Mouse (Mus musculus): ENCODE results near the gene Il2ra. TPM values are rescaled to one million over a fixed set of nuclear protein-coding genes. Genes with fewer than 3 reads are reported as not detected.
A peak's percentile ranks its signal among the peaks of the same experiment; 100 is the strongest.
"Not testable (repeated sequence)": the region's sequence is repeated elsewhere in the genome, so short reads cannot be mapped to it uniquely, and the experiment has no call there.

Il2ra gene
- polyA plus RNA-seq, 1 experiment = 19.7 TPM

GRCm38 (mm10) chr2:11604911-11605310 lies 37.7 kb upstream of the Il2ra start:
- H3K27me3 ChIP-seq (ENCODE audit: control insufficient read depth, insufficient read depth, low read length) = no peaks in the 10 kb centered on the region
- H3K36me3 ChIP-seq (ENCODE audit: control insufficient read depth, insufficient read depth, low read length) = peaks cover 7% of the 10 kb centered on the region
- no peak for TF ChIP-seq CTCF (IDR thresholded peaks at IDR 0.05; ENCODE audit: borderline replicate concordance, control insufficient read depth, extremely low read depth, insufficient read depth, low read length, poor library complexity)
- H3K4me3 ChIP-seq (ENCODE audit: control insufficient read depth, insufficient read depth, low read length) = no peak overlapping the region
- peaks cover 18% of the 10 kb centered on the region for H3K4me1 ChIP-seq (replicated peaks; ENCODE audit: control insufficient read depth, insufficient read depth, low read length)
- peak overlapping the region; percentile 75; the same call in 1 of the 2 replicates for H3K27ac ChIP-seq (ENCODE audit: control insufficient read depth, insufficient read depth, low read length)
- peak; percentile 22 for DNase-seq

DNA sequence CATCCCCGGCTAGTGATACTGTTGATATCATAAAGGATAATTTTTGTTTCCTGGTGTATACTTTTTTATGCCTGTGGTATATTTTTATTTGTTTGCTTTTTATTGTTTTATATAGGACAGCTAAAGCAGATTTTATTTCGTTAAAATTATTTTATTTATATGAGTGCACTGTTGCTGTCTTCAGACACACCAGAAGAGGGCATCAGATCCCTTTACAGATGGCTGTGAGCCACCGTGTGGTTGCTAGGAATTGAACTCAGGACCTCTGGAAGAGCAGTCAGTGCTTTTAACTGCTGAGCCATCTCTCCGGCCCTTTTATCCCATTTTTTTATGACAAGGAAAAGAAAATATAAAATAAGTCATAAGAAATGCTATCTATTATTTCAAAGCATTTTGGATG lies 35.9 kb upstream of the Il2ra start:
- H3K4me3 ChIP-seq (ENCODE audit: control insufficient read depth, insufficient read depth, low read length); H3K27ac ChIP-seq (ENCODE audit: control insufficient read depth, insufficient read depth, low read length); DNase-seq; H3K36me3 ChIP-seq (ENCODE audit: control insufficient read depth, insufficient read depth, low read length); H3K27me3 ChIP-seq (ENCODE audit: control insufficient read depth, insufficient read depth, low read length): not testable (repeated sequence)
- 78% methylated on average over 4 of the region's 4 CpGs for WGBS
- H3K4me1 ChIP-seq (replicated peaks; ENCODE audit: control insufficient read depth, insufficient read depth, low read length) = peaks cover 18% of the 10 kb centered on the region

DNA sequence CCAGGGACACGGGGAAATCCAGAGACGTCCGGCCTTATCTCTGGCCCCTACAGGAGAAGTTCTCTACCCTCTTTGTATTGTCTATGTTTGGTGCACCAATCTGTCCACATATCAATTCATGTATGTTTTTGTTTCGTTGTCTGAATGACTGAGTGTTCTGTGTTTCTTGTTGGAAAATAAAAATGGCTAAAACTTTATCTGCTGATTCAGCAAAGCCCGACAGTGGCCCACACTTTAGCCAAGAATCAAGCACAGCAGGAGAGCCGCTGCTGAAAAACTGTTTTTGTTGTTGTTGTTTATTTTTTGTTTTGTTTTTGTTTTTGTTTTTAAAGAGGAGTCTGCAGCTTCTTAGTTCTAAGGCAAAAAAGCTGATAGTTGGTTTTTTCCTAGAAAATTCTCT lies 29.7 kb upstream of the Il2ra start:
- not testable (repeated sequence) for H3K4me3 ChIP-seq (ENCODE audit: control insufficient read depth, insufficient read depth, low read length); H3K27me3 ChIP-seq (ENCODE audit: control insufficient read depth, insufficient read depth, low read length); H3K27ac ChIP-seq (ENCODE audit: control insufficient read depth, insufficient read depth, low read length); H3K36me3 ChIP-seq (ENCODE audit: control insufficient read depth, insufficient read depth, low read length); DNase-seq
- H3K4me1 ChIP-seq (replicated peaks; ENCODE audit: control insufficient read depth, insufficient read depth, low read length) = peaks cover 12% of the 10 kb centered on the region; the same call in 1 of the 2 replicates
- 96% methylated on average over 6 of the region's 6 CpGs for WGBS

DNA sequence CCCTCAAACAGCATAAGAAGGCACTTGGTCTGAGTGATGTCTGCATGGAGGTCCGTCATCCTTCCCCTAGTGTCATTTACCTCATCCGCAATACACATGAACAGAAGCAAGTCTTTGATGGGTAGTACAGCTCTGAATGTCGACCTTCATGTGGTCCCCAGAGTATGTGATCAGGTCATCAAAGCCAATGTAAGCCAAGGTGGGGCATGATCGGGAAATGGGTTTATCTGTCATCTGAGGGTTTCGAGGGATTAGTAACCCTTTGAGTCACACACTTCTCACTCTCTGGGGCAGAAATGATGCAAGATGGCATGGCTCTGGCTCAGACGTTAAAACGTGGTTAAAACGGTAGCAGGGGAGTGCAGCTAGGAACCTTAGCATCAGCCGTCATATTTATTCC lies 25.8 kb upstream of the Il2ra start:
- no peaks in the 10 kb centered on the region for H3K36me3 ChIP-seq (ENCODE audit: control insufficient read depth, insufficient read depth, low read length)
- TF ChIP-seq POLR2A (IDR thresholded peaks at IDR 0.05; ENCODE audit: control insufficient read depth, extremely low read depth, insufficient read depth, low read length, poor library complexity) = no peak
- no peak for TF ChIP-seq CTCF (IDR thresholded peaks at IDR 0.05; ENCODE audit: borderline replicate concordance, control insufficient read depth, extremely low read depth, insufficient read depth, low read length, poor library complexity)
- H3K4me1 ChIP-seq (replicated peaks; ENCODE audit: control insufficient read depth, insufficient read depth, low read length) = peaks cover 26% of the 10 kb centered on the region
- H3K4me3 ChIP-seq (ENCODE audit: control insufficient read depth, insufficient read depth, low read length) = no peak overlapping the region
- H3K27ac ChIP-seq (ENCODE audit: control insufficient read depth, insufficient read depth, low read length) = no peak overlapping the region
- WGBS = 31% methylated on average over 9 of the region's 9 CpGs
- no peak for DNase-seq
- H3K27me3 ChIP-seq (ENCODE audit: control insufficient read depth, insufficient read depth, low read length) = no peaks in the 10 kb centered on the region

- no peak for DNase-seq
- H3K4me3 ChIP-seq (ENCODE audit: control insufficient read depth, insufficient read depth, low read length) = no peak overlapping the region
- 15% methylated on average over 2 of the region's 2 CpGs for WGBS
Observed at GRCm38 (mm10) chr2:11619598-11619997, 23.0 kb upstream of the Il2ra start.

GRCm38 (mm10) chr2:11623173-11623572 lies 19.4 kb upstream of the Il2ra start:
- TF ChIP-seq CTCF (IDR thresholded peaks at IDR 0.05; ENCODE audit: borderline replicate concordance, control insufficient read depth, extremely low read depth, insufficient read depth, low read length, poor library complexity) (no peak), POLR2A (IDR thresholded peaks at IDR 0.05; ENCODE audit: control insufficient read depth, extremely low read depth, insufficient read depth, low read length, poor library complexity) (no peak)
- no peak overlapping the region for H3K4me3 ChIP-seq (ENCODE audit: control insufficient read depth, insufficient read depth, low read length)
- DNase-seq = no peak
- H3K4me1 ChIP-seq (replicated peaks; ENCODE audit: control insufficient read depth, insufficient read depth, low read length) = peaks cover 25% of the 10 kb centered on the region
- WGBS = 8% methylated on average over 8 of the region's 8 CpGs
- H3K27ac ChIP-seq (ENCODE audit: control insufficient read depth, insufficient read depth, low read length) = no peak overlapping the region
- H3K27me3 ChIP-seq (ENCODE audit: control insufficient read depth, insufficient read depth, low read length) = no peaks in the 10 kb centered on the region
- H3K36me3 ChIP-seq (ENCODE audit: control insufficient read depth, insufficient read depth, low read length) = no peaks in the 10 kb centered on the region

More at GRCm38 (mm10) chr2:11619598-11619997, 23.0 kb upstream of the Il2ra start:
- H3K36me3 ChIP-seq (ENCODE audit: control insufficient read depth, insufficient read depth, low read length) = no peaks in the 10 kb centered on the region
- no peak overlapping the region for H3K27ac ChIP-seq (ENCODE audit: control insufficient read depth, insufficient read depth, low read length)
- H3K27me3 ChIP-seq (ENCODE audit: control insufficient read depth, insufficient read depth, low read length) = no peaks in the 10 kb centered on the region
- H3K4me1 ChIP-seq (replicated peaks; ENCODE audit: control insufficient read depth, insufficient read depth, low read length) = peaks cover 27% of the 10 kb centered on the region
- TF ChIP-seq CTCF (IDR thresholded peaks at IDR 0.05; ENCODE audit: borderline replicate concordance, control insufficient read depth, extremely low read depth, insufficient read depth, low read length, poor library complexity) (no peak), POLR2A (IDR thresholded peaks at IDR 0.05; ENCODE audit: control insufficient read depth, extremely low read depth, insufficient read depth, low read length, poor library complexity) (no peak)

DNA sequence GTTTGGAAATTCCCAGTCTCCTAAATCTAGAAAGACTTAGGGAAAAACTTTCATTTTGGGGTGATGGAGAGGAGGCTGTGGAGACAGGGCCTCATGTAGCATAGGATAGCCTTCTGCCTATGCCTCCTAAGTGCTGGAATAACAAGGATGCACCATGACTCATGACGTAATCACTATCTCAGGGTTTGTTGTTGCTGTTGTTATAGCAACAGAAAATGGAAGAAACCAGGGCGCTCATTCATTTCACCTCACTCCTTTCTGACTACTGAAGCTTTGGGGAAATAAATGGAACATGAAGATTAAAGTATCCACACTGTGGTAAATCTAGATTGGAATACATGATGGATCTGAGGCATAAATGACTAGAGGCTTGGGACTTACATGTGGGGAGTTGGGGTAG lies 18.9 kb upstream of the Il2ra start:
- Histone ChIP-seq H3K4me3 (ENCODE audit: control insufficient read depth, insufficient read depth, low read length) (no peak overlapping the region), H3K36me3 (ENCODE audit: control insufficient read depth, insufficient read depth, low read length) (no peaks in the 10 kb centered on the region), H3K27me3 (ENCODE audit: control insufficient read depth, insufficient read depth, low read length) (no peaks in the 10 kb centered on the region), H3K27ac (ENCODE audit: control insufficient read depth, insufficient read depth, low read length) (no peak overlapping the region), H3K4me1 (replicated peaks; ENCODE audit: control insufficient read depth, insufficient read depth, low read length) (peaks cover 20% of the 10 kb centered on the region)
- TF ChIP-seq CTCF (IDR thresholded peaks at IDR 0.05; ENCODE audit: borderline replicate concordance, control insufficient read depth, extremely low read depth, insufficient read depth, low read length, poor library complexity) = no peak
- no peak for TF ChIP-seq POLR2A (IDR thresholded peaks at IDR 0.05; ENCODE audit: control insufficient read depth, extremely low read depth, insufficient read depth, low read length, poor library complexity)
- 94% methylated on average over 2 of the region's 2 CpGs for WGBS
- no peak for DNase-seq
